Mouse (Mus musculus) embryonic facial prominence, embryonic 14.5 days (tissue): ENCODE results near the gene Vars. TPM values are rescaled to one million over a fixed set of nuclear protein-coding genes. Genes with fewer than 3 reads are reported as not detected.

Source experiments
- ATAC-seq: fragments of 200-750 bp; cut with Nextera tagmentation; 2 replicates; pipeline ENCODE4 v1.8.0; 2017; ENCODE audit warnings: low read depth, moderate number of reproducible peaks, moderate TSS enrichment
- DNase-seq: peaks from one replicate; pipeline ENCODE4 v3.0.0-alpha.2; 2015; ENCODE audit warnings: low spot score
- H3K27ac ChIP-seq: fragments of 300-500 bp; sonication (generic); replicated peaks from 2 replicates; pipeline ENCODE4 v1.5.1; 2014; ENCODE audit warnings: low read depth, mild to moderate bottlenecking, low read length, moderate library complexity
- H3K27me3 ChIP-seq: fragments of 300-500 bp; sonication (generic); replicated peaks from 2 replicates; pipeline ENCODE4 v1.6.1; 2014; ENCODE audit warnings: low read length; ENCODE audit not compliant: control insufficient read depth, insufficient read depth
- H3K36me3 ChIP-seq: fragments of 300-500 bp; sonication (generic); 2 replicates; pipeline ENCODE4 v1.6.1; 2014; ENCODE audit warnings: low read length, mixed read lengths; ENCODE audit not compliant: control insufficient read depth, insufficient read depth
- H3K4me1 ChIP-seq: fragments of 300-500 bp; sonication (generic); 2 replicates; pipeline ENCODE4 v1.6.1; 2014; ENCODE audit warnings: antibody characterized with exemption, low read length; ENCODE audit not compliant: control insufficient read depth, insufficient read depth
- H3K4me2 ChIP-seq: fragments of 300-500 bp; sonication (generic); 2 replicates; pipeline ENCODE4 v1.6.1; 2014; ENCODE audit warnings: low read depth, mild to moderate bottlenecking, low read length, moderate library complexity, mixed read lengths
- H3K4me3 ChIP-seq: fragments of 300-500 bp; sonication (generic); 2 replicates; pipeline ENCODE4 v1.5.1; 2014; ENCODE audit warnings: low read depth, mild to moderate bottlenecking, low read length
- H3K9ac ChIP-seq: fragments of 300-500 bp; sonication (generic); 2 replicates; pipeline ENCODE4 v1.6.1; 2014; ENCODE audit warnings: low read depth, mild to moderate bottlenecking, low read length, moderate library complexity, mixed read lengths
- H3K9me3 ChIP-seq: fragments of 300-500 bp; sonication (generic); 2 replicates; pipeline ENCODE4 v1.6.1; 2016; ENCODE audit warnings: low read length; ENCODE audit not compliant: control insufficient read depth
- WGBS: fragments of 180-500 bp; shearing (Covaris S2); extraction: QIAGEN DNeasy Blood & Tissue Kit; methylation state at CpG from one replicate; pipeline ENCODE4 v1.1.7; 2014; 5-methylcytosine and 5-hydroxymethylcytosine counted together
- polyA plus RNA-seq: library from polyadenylated mRNA; unstranded; fragments of >200 nt; fragmentation: Nextera tagmentation; extraction: Ambion mirVana; gene quantifications from 2 replicates; pipeline ENCODE4 v1.2.1, GENCODE M21; 2014

Vars gene
- polyA plus RNA-seq, 1 experiment from 2014 or later: 80.3 TPM

GRCm38 (mm10) chr17:35044904-35045806 lies 44.4 kb downstream of the Vars start:
- no peak for ATAC-seq
- Histone ChIP-seq H3K27me3 (no peaks in the 10 kb centered on the region), H3K36me3 (no peaks in the 10 kb centered on the region), H3K4me1 (peaks cover 42% of the 10 kb centered on the region), H3K4me2 (peak overlapping the region; percentile 98), H3K4me3 (peak overlapping the region; percentile 66), H3K9me3 (no peaks in the 10 kb centered on the region), H3K27ac (no peak overlapping the region), H3K9ac (peak overlapping the region; percentile 87)
- WGBS: 78% methylated on average over 7 of the region's 7 CpGs
- DNase-seq: no peak

- H3K36me3 ChIP-seq: no peaks in the 10 kb centered on the region
- H3K9me3 ChIP-seq: no peaks in the 10 kb centered on the region
- H3K27ac ChIP-seq: peak overlapping the region; percentile 92
- DNase-seq (no peak), ATAC-seq (no peak; the same call in 1 of the 2 replicates)
- 10% methylated on average over 19 of the region's 48 CpGs for WGBS
- no peaks in the 10 kb centered on the region for H3K27me3 ChIP-seq
- H3K9ac ChIP-seq: peak overlapping the region; percentile 87
- peak overlapping the region; percentile 66 for H3K4me3 ChIP-seq
- H3K4me2 ChIP-seq: peak overlapping the region; percentile 98
- H3K4me1 ChIP-seq: peaks cover 42% of the 10 kb centered on the region
Observed at GRCm38 (mm10) chr17:35045807-35046680, 45.3 kb downstream of the Vars start.

- Histone ChIP-seq H3K9me3 (no peaks in the 10 kb centered on the region), H3K4me1 (peaks cover 45% of the 10 kb centered on the region), H3K36me3 (no peaks in the 10 kb centered on the region), H3K4me2 (peak within 1 kb of the TSS; percentile 98), H3K9ac (peak within 1 kb of the TSS; percentile 87), H3K4me3 (peak within 1 kb of the TSS; percentile 66), H3K27ac (peak within 1 kb of the TSS; percentile 96), H3K27me3 (no peaks in the 10 kb centered on the region)
- ATAC-seq (peak; percentile 96), DNase-seq (peak; percentile 99)
- 4% methylated on average over 29 of the region's 33 CpGs for WGBS
Observed at GRCm38 (mm10) chr17:35046681-35047455, 46.1 kb downstream of the Vars start, which contains the start of gene Msh5. Gene Msh5 (minus strand): TSS chr17:35046745.

- H3K9me3 ChIP-seq: no peaks in the 10 kb centered on the region
- peaks cover 50% of the 10 kb centered on the region for H3K4me1 ChIP-seq
- no peaks in the 10 kb centered on the region for H3K27me3 ChIP-seq
- H3K27ac ChIP-seq: peak overlapping the region; percentile 96
- no peak overlapping the region for H3K9ac ChIP-seq
- no peak for ATAC-seq
- H3K36me3 ChIP-seq: peaks cover 7% of the 10 kb centered on the region
- DNase-seq: no peak
- 62% methylated on average over 1 of the region's 1 CpGs for WGBS
- H3K4me2 ChIP-seq: 0 out of 2 replicates have a peak overlapping the region, but pooled peaks have one; percentile 2
- no peak overlapping the region for H3K4me3 ChIP-seq
Observed at GRCm38 (mm10) chr17:35047688-35048087, 46.9 kb downstream of the Vars start.

- Histone ChIP-seq H3K4me1 (peaks cover 50% of the 10 kb centered on the region), H3K9me3 (no peaks in the 10 kb centered on the region), H3K36me3 (peaks cover 14% of the 10 kb centered on the region), H3K4me2 (0 out of 2 replicates have a peak overlapping the region, but pooled peaks have one; percentile 2), H3K27ac (peak overlapping the region; percentile 96), H3K4me3 (no peak overlapping the region), H3K27me3 (no peaks in the 10 kb centered on the region), H3K9ac (no peak overlapping the region)
- 35% methylated on average over 10 of the region's 11 CpGs for WGBS
- no peak for ATAC-seq
- no peak for DNase-seq
Observed at GRCm38 (mm10) chr17:35048149-35048931, 47.6 kb downstream of the Vars start.

GRCm38 (mm10) chr17:35048932-35049440 lies 48.2 kb downstream of the Vars start:
- Histone ChIP-seq H3K36me3 (peaks cover 20% of the 10 kb centered on the region), H3K27me3 (no peaks in the 10 kb centered on the region), H3K4me1 (peaks cover 50% of the 10 kb centered on the region), H3K9ac (peak overlapping the region; percentile 84; the same call in 1 of the 2 replicates), H3K4me3 (peak overlapping the region; percentile 61; the same call in 1 of the 2 replicates), H3K27ac (peak overlapping the region; percentile 96), H3K9me3 (no peaks in the 10 kb centered on the region), H3K4me2 (peak overlapping the region; percentile 83)
- ATAC-seq: no peak
- DNase-seq: no peak
- 70% methylated on average over 5 of the region's 5 CpGs for whole genome bisulfite sequencing

- Histone ChIP-seq H3K9ac (peak within 1 kb of the TSS; percentile 84), H3K9me3 (no peaks in the 10 kb centered on the region), H3K4me3 (peak within 1 kb of the TSS; percentile 61), H3K27ac (peak within 1 kb of the TSS; percentile 96), H3K4me2 (peak within 1 kb of the TSS; percentile 83), H3K4me1 (peaks cover 50% of the 10 kb centered on the region), H3K36me3 (peaks cover 25% of the 10 kb centered on the region), H3K27me3 (no peaks in the 10 kb centered on the region)
- ATAC-seq (peak; percentile 35), DNase-seq (peak; percentile 94)
- WGBS: 2% methylated on average over 11 of the region's 11 CpGs
Observed at GRCm38 (mm10) chr17:35049561-35050016, 48.8 kb downstream of the Vars start, which contains the start of gene Clic1. Gene Clic1 (plus strand): TSS chr17:35049966.
